In the genomic region with DNA sequence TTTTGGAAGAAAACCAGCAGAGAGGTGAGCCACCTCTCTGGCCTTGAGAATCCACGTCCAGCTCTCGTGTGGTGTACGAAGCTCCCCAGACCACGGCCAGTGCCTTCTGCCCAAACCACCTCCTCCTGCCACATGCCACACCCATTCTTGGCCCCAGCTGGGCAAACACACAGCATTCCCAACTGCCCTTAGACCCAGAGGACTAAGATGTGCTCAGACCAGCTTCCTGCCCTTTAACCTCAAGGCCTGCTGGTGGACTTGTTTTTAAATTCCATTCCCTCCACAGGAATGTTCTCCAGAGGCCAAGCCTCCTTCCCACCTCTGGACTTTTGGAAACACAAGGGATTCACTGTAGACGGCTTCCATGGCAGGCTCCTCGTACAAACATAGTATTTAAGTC, we compare ENCODE assay signal across 13 mouse cellular contexts.
DNase-seq lines count a peak whose midpoint lies in the region; ATAC-seq lines count a peak whose summit lies in the region.
"Had no signal": no experiment of that assay in that cellular context is flagged by ENCODE, and none has a peak within 500 bp of the region (broad histone marks: within the 10 kb centered on the region; RNA-seq: fewer than 3 reads in every experiment).

No protein-coding gene starts in this region.

- no peak overlapping the region for H3K4me3 ChIP-seq in liver, embryonic 12.5 days
- H3K4me3 ChIP-seq: erythroblast, embryonic 14.5 days; stomach, embryonic 15.5 days had no signal

- peaks cover 64% of the 10 kb centered on the region for H3K27me3 ChIP-seq in liver, embryonic 12.5 days (replicated peaks)
- H3K27me3 ChIP-seq: stomach, embryonic 15.5 days had no signal

- no peak overlapping the region for H3K9ac ChIP-seq in liver, embryonic 12.5 days
- H3K9ac ChIP-seq: stomach, embryonic 15.5 days had no signal

- H3K9me3 ChIP-seq in liver, embryonic 12.5 days (replicated peaks) = no peaks in the 10 kb centered on the region
- H3K9me3 ChIP-seq: stomach, embryonic 15.5 days had no signal

- H3K4me2 ChIP-seq in liver, embryonic 12.5 days = no peak overlapping the region
- H3K4me2 ChIP-seq: stomach, embryonic 15.5 days had no signal

- H3K36me3 ChIP-seq in liver, embryonic 12.5 days = no peaks in the 10 kb centered on the region
- H3K36me3 ChIP-seq: stomach, embryonic 15.5 days had no signal

- H3K27ac ChIP-seq in liver, embryonic 12.5 days = no peak overlapping the region
- H3K27ac ChIP-seq: stomach, embryonic 15.5 days had no signal

- DNase-seq in adrenal gland, adult 2 months = peak; percentile 32
- no peak for DNase-seq in adrenal gland, postnatal 25 days
- peak; percentile 27 for DNase-seq in ovary, postnatal 36 days (ENCODE audit: low spot score)
- DNase-seq in ovary, postnatal 10 days (ENCODE audit: low spot score) = no peak
- peak; percentile 77 to 93 for DNase-seq in kidney, postnatal 25 days
- peak; percentile 84 for DNase-seq in yolk sac, embryonic 10.5 days (ENCODE audit: low spot score)
- DNase-seq in cerebellum, adult 11 months = no peak
- DNase-seq: cerebellum, adult 9-10 months; heart, postnatal 14 days; right cerebral cortex, postnatal 25 days had no signal

- 62% methylated on average over 6 of the region's 6 CpGs for WGBS in liver, embryonic 12.5 days (ENCODE audit: insufficient replicate concordance)

- ATAC-seq in liver, embryonic 12.5 days = no peak

- no peaks in the 10 kb centered on the region for H3K4me1 ChIP-seq in liver, embryonic 12.5 days
- H3K4me1 ChIP-seq: stomach, embryonic 15.5 days had no signal

Comparison
In these comparisons a context has a peak if more than half of its experiments do, and no peak if none do; other contexts are left out.
1. DNase-seq: peak in adrenal gland, adult 2 months (single experiment), ovary, postnatal 36 days (single experiment), kidney, postnatal 25 days (2 of 2) and yolk sac, embryonic 10.5 days (single experiment); none in adrenal gland, postnatal 25 days (single experiment), ovary, postnatal 10 days (single experiment) and cerebellum, adult 11 months (single experiment).